Mouse (Mus musculus): ENCODE results near the gene Abcb7. TPM values are rescaled to one million over a fixed set of nuclear protein-coding genes. Genes with fewer than 3 reads are reported as not detected.

Gene Abcb7
- polyA plus RNA-seq (2014; fragmentation: Nextera tagmentation; extraction: Ambion mirVana): 12.1 and 13.7 TPM in 2 replicates

- H3K36me3 ChIP-seq (replicated peaks; ENCODE audit: control insufficient read depth, insufficient read depth, low read depth, low read length): no peaks in the 10 kb centered on the region
- ATAC-seq (replicated peaks; ENCODE audit: insufficient number of reproducible peaks, low FRiP score, low TSS enrichment, low read depth) (peak; percentile 92), DNase-seq (ENCODE audit: low spot score) (peak; percentile 87)
- H3K4me1 ChIP-seq (ENCODE audit: control insufficient read depth, insufficient read depth, low read length): no peaks in the 10 kb centered on the region
- WGBS: 15% methylated on average over 47 of the region's 58 CpGs
- H3K9me3 ChIP-seq (replicated peaks; ENCODE audit: control insufficient read depth, low read length): no peaks in the 10 kb centered on the region
- H3K4me2 ChIP-seq (ENCODE audit: low read depth, low read length): peak within 1 kb of the TSS; percentile 33
- no peaks in the 10 kb centered on the region; the same call in 1 of the 2 replicates for H3K27me3 ChIP-seq (ENCODE audit: control insufficient read depth, insufficient read depth, low read length)
- H3K9ac ChIP-seq (replicated peaks; ENCODE audit: low read length): peak within 1 kb of the TSS; percentile 74
- H3K4me3 ChIP-seq (ENCODE audit: low read depth, low read length): peak within 1 kb of the TSS; percentile 63
- H3K27ac ChIP-seq (replicated peaks; ENCODE audit: low read depth, low read length): peak within 1 kb of the TSS; percentile 88
These were observed at the start of gene Abcb7 for GRCm38 (mm10) chrX:104413183-104413983. Gene Abcb7, minus strand, starts transcription at chrX:104413856.

GRCm38 (mm10) chrX:104461755-104462154 is 48.1 kb upstream of the Abcb7 start:
- Histone ChIP-seq H3K4me2 (ENCODE audit: low read depth, low read length) (no peak overlapping the region), H3K27ac (replicated peaks; ENCODE audit: low read depth, low read length) (no peak overlapping the region), H3K27me3 (ENCODE audit: control insufficient read depth, insufficient read depth, low read length) (no peaks in the 10 kb centered on the region), H3K4me3 (ENCODE audit: low read depth, low read length) (no peak overlapping the region), H3K36me3 (replicated peaks; ENCODE audit: control insufficient read depth, insufficient read depth, low read depth, low read length) (no peaks in the 10 kb centered on the region), H3K9me3 (replicated peaks; ENCODE audit: control insufficient read depth, low read length) (no peaks in the 10 kb centered on the region), H3K4me1 (ENCODE audit: control insufficient read depth, insufficient read depth, low read length) (no peaks in the 10 kb centered on the region), H3K9ac (replicated peaks; ENCODE audit: low read length) (no peak overlapping the region)
- no peak for ATAC-seq (replicated peaks; ENCODE audit: insufficient number of reproducible peaks, low FRiP score, low TSS enrichment, low read depth)
- DNase-seq (ENCODE audit: low spot score): no peak
- 41% methylated on average over 2 of the region's 2 CpGs for WGBS

GRCm38 (mm10) chrX:104452433-104452832 is 38.8 kb upstream of the Abcb7 start:
- DNase-seq (ENCODE audit: low spot score) (no peak), ATAC-seq (replicated peaks; ENCODE audit: insufficient number of reproducible peaks, low FRiP score, low TSS enrichment, low read depth) (no peak)
- Histone ChIP-seq H3K4me3 (ENCODE audit: low read depth, low read length) (no peak overlapping the region), H3K9me3 (replicated peaks; ENCODE audit: control insufficient read depth, low read length) (no peaks in the 10 kb centered on the region), H3K27me3 (ENCODE audit: control insufficient read depth, insufficient read depth, low read length) (no peaks in the 10 kb centered on the region), H3K9ac (replicated peaks; ENCODE audit: low read length) (no peak overlapping the region), H3K36me3 (replicated peaks; ENCODE audit: control insufficient read depth, insufficient read depth, low read depth, low read length) (no peaks in the 10 kb centered on the region), H3K4me1 (ENCODE audit: control insufficient read depth, insufficient read depth, low read length) (no peaks in the 10 kb centered on the region), H3K27ac (replicated peaks; ENCODE audit: low read depth, low read length) (no peak overlapping the region), H3K4me2 (ENCODE audit: low read depth, low read length) (no peak overlapping the region)
- 78% methylated on average over 1 of the region's 1 CpGs for WGBS

GRCm38 (mm10) chrX:104433456-104433855 is 19.8 kb upstream of the Abcb7 start:
- H3K4me2 ChIP-seq (ENCODE audit: low read depth, low read length): no peak overlapping the region
- DNase-seq (ENCODE audit: low spot score): no peak
- H3K27ac ChIP-seq (replicated peaks; ENCODE audit: low read depth, low read length): no peak overlapping the region
- ATAC-seq (replicated peaks; ENCODE audit: insufficient number of reproducible peaks, low FRiP score, low TSS enrichment, low read depth): no peak
- H3K9ac ChIP-seq (replicated peaks; ENCODE audit: low read length): no peak overlapping the region
- no peaks in the 10 kb centered on the region for H3K27me3 ChIP-seq (ENCODE audit: control insufficient read depth, insufficient read depth, low read length)
- no peaks in the 10 kb centered on the region for H3K4me1 ChIP-seq (ENCODE audit: control insufficient read depth, insufficient read depth, low read length)
- H3K9me3 ChIP-seq (replicated peaks; ENCODE audit: control insufficient read depth, low read length): no peaks in the 10 kb centered on the region
- 48% methylated on average over 1 of the region's 1 CpGs for WGBS
- no peak overlapping the region for H3K4me3 ChIP-seq (ENCODE audit: low read depth, low read length)
- H3K36me3 ChIP-seq (replicated peaks; ENCODE audit: control insufficient read depth, insufficient read depth, low read depth, low read length): no peaks in the 10 kb centered on the region

GRCm38 (mm10) chrX:104428108-104428507 is 14.5 kb upstream of the Abcb7 start:
- ATAC-seq (replicated peaks; ENCODE audit: insufficient number of reproducible peaks, low FRiP score, low TSS enrichment, low read depth) (no peak), DNase-seq (ENCODE audit: low spot score) (no peak)
- no peaks in the 10 kb centered on the region for H3K9me3 ChIP-seq (replicated peaks; ENCODE audit: control insufficient read depth, low read length)
- H3K27ac ChIP-seq (replicated peaks; ENCODE audit: low read depth, low read length): no peak overlapping the region
- H3K4me1 ChIP-seq (ENCODE audit: control insufficient read depth, insufficient read depth, low read length): no peaks in the 10 kb centered on the region
- H3K4me2 ChIP-seq (ENCODE audit: low read depth, low read length): no peak overlapping the region
- H3K27me3 ChIP-seq (ENCODE audit: control insufficient read depth, insufficient read depth, low read length): no peaks in the 10 kb centered on the region
- no peak overlapping the region for H3K4me3 ChIP-seq (ENCODE audit: low read depth, low read length)
- WGBS: 88% methylated on average over 3 of the region's 3 CpGs
- no peak overlapping the region for H3K9ac ChIP-seq (replicated peaks; ENCODE audit: low read length)
- no peaks in the 10 kb centered on the region for H3K36me3 ChIP-seq (replicated peaks; ENCODE audit: control insufficient read depth, insufficient read depth, low read depth, low read length)

GRCm38 (mm10) chrX:104413995-104414394 is 339 bp upstream of the Abcb7 start:
- H3K4me1 ChIP-seq (ENCODE audit: control insufficient read depth, insufficient read depth, low read length): no peaks in the 10 kb centered on the region
- no peaks in the 10 kb centered on the region; the same call in 1 of the 2 replicates for H3K27me3 ChIP-seq (ENCODE audit: control insufficient read depth, insufficient read depth, low read length)
- H3K4me3 ChIP-seq (ENCODE audit: low read depth, low read length): peak overlapping the region; percentile 63
- ATAC-seq (replicated peaks; ENCODE audit: insufficient number of reproducible peaks, low FRiP score, low TSS enrichment, low read depth): 0 out of 2 replicates have a peak, but pooled peaks have one; percentile 14
- WGBS: 52% methylated on average over 7 of the region's 7 CpGs
- H3K4me2 ChIP-seq (ENCODE audit: low read depth, low read length): peak overlapping the region; percentile 27
- H3K9me3 ChIP-seq (replicated peaks; ENCODE audit: control insufficient read depth, low read length): no peaks in the 10 kb centered on the region
- DNase-seq (ENCODE audit: low spot score): no peak
- H3K9ac ChIP-seq (replicated peaks; ENCODE audit: low read length): peak overlapping the region; percentile 74; the same call in 1 of the 2 replicates
- H3K27ac ChIP-seq (replicated peaks; ENCODE audit: low read depth, low read length): no peak overlapping the region
- H3K36me3 ChIP-seq (replicated peaks; ENCODE audit: control insufficient read depth, insufficient read depth, low read depth, low read length): no peaks in the 10 kb centered on the region

- DNase-seq (ENCODE audit: low spot score): no peak
- Histone ChIP-seq H3K27me3 (ENCODE audit: control insufficient read depth, insufficient read depth, low read length) (no peaks in the 10 kb centered on the region), H3K4me3 (ENCODE audit: low read depth, low read length) (no peak overlapping the region), H3K9me3 (replicated peaks; ENCODE audit: control insufficient read depth, low read length) (no peaks in the 10 kb centered on the region), H3K4me1 (ENCODE audit: control insufficient read depth, insufficient read depth, low read length) (no peaks in the 10 kb centered on the region), H3K9ac (replicated peaks; ENCODE audit: low read length) (no peak overlapping the region), H3K36me3 (replicated peaks; ENCODE audit: control insufficient read depth, insufficient read depth, low read depth, low read length) (no peaks in the 10 kb centered on the region), H3K4me2 (ENCODE audit: low read depth, low read length) (no peak overlapping the region), H3K27ac (replicated peaks; ENCODE audit: low read depth, low read length) (no peak overlapping the region)
- ATAC-seq (replicated peaks; ENCODE audit: insufficient number of reproducible peaks, low FRiP score, low TSS enrichment, low read depth): no peak
These were observed 5.5 kb downstream of the Abcb7 start for GRCm38 (mm10) chrX:104408137-104408536.

GRCm38 (mm10) chrX:104402463-104402862 is 11.2 kb downstream of the Abcb7 start:
- Histone ChIP-seq H3K4me2 (ENCODE audit: low read depth, low read length) (no peak overlapping the region), H3K27me3 (ENCODE audit: control insufficient read depth, insufficient read depth, low read length) (no peaks in the 10 kb centered on the region), H3K9ac (replicated peaks; ENCODE audit: low read length) (no peak overlapping the region), H3K9me3 (replicated peaks; ENCODE audit: control insufficient read depth, low read length) (no peaks in the 10 kb centered on the region), H3K36me3 (replicated peaks; ENCODE audit: control insufficient read depth, insufficient read depth, low read depth, low read length) (no peaks in the 10 kb centered on the region), H3K4me1 (ENCODE audit: control insufficient read depth, insufficient read depth, low read length) (no peaks in the 10 kb centered on the region), H3K4me3 (ENCODE audit: low read depth, low read length) (no peak overlapping the region), H3K27ac (replicated peaks; ENCODE audit: low read depth, low read length) (no peak overlapping the region)
- DNase-seq (ENCODE audit: low spot score) (no peak), ATAC-seq (replicated peaks; ENCODE audit: insufficient number of reproducible peaks, low FRiP score, low TSS enrichment, low read depth) (no peak)
- whole genome bisulfite sequencing: 74% methylated on average over 5 of the region's 5 CpGs
